Mouse (Mus musculus) small intestine, adult 2 months (tissue): ENCODE measurements at regions not wholly inside any gene's neighbourhood (a gene's known extent, or its start where the extent isn't known, plus 50 kb on each side); places are given as distances from the start of the nearest gene placed in this dataset.

ENCODE experiments used
- CTCF ChIP-seq: fragments of 200-500 bp; IDR thresholded peaks from 2 replicates; pipeline ENCODE4 v1.5.1; 2012; ENCODE audit warnings: low read depth, mild to moderate bottlenecking, control low read depth, inconsistent platforms, low read length, moderate library complexity, mixed read lengths; ENCODE audit not compliant: insufficient replicate concordance, insufficient read length; ENCODE audit errors: extremely low read depth
- POLR2A ChIP-seq: fragments of 200-500 bp; IDR thresholded peaks from 2 replicates; pipeline ENCODE4 v1.6.1; 2012; ENCODE audit warnings: low read depth, mild to moderate bottlenecking, control low read depth, inconsistent platforms, low read length, moderate library complexity

DNA sequence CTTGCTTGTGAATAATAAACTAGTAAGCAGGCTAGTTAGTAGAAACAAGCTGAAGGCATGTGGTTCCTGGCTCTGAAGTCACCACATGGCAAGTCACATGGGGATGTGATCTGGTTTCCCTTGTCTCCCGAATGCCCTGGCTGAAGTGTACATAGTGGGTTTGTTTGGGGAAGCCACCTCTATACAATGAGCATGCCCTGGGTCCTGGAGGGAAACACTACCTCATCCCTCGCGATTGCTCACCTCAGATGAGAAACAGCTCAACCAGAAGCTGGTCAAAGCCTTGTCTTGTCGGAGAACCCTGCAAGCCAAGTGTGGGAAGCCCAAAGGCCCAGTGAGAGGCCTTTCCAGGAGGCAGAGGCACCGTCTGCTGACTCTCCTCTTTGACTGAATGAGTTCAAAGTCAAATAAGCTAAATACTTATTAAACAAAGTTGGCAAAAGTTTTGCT lies 64.3 kb upstream of the 1700024P04Rik start:
- TF ChIP-seq CTCF: no peak
- no peak for TF ChIP-seq POLR2A
